Mouse (Mus musculus) cortical plate, adult 2 months (tissue): ENCODE data around the gene Rpa1.

Source experiments
- CTCF ChIP-seq: fragments of 200-500 bp; IDR thresholded peaks from 2 replicates; pipeline ENCODE4 v1.5.1; 2011; ENCODE audit warnings: mild to moderate bottlenecking, control low read depth, low read length; ENCODE audit not compliant: insufficient read depth; ENCODE audit errors: extremely low read depth
- POLR2A ChIP-seq: fragments of 200-500 bp; IDR thresholded peaks from 2 replicates; pipeline ENCODE4 v1.6.1; 2011; ENCODE audit warnings: mild to moderate bottlenecking, low read length, control low read depth; ENCODE audit not compliant: insufficient read depth; ENCODE audit errors: extremely low read depth

GRCm38 (mm10) chr11:75287940-75288339, 60.2 kb downstream of the Rpa1 start:
- TF ChIP-seq CTCF (no peak), POLR2A (no peak)
